Mouse (Mus musculus): ENCODE measurements around the gene Pex11a. TPM values are rescaled to one million over a fixed set of nuclear protein-coding genes. Genes with fewer than 3 reads are reported as not detected.
A peak's percentile ranks its signal among the peaks of the same experiment; 100 is the strongest.

The Pex11a gene
- polyA plus RNA-seq, 1 experiment from 2014 or later = 18.2 TPM

DNA sequence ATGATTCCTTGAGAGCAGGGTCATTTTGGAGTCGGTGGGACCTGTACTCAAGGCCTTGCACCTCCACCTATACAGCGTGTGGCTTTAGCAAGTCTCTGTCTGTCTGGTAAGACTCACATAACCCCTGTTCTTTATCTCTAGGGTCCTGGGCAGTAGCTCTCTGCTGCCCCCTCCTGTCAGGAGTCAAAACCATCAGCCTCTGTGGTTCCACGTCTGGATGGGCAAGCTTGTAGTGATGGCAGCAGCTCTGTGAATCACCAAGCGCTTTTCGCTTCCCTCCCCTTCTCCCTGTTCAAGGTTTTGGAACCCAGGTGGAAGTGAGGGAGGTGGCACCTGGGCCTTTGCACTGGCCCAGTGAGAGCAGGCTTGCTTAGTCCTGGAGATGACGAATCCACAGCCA lies 14.7 kb downstream of the Pex11a start:
- 31% methylated on average over 6 of the region's 6 CpGs for WGBS
- Histone ChIP-seq H3K4me3 (replicated peaks; ENCODE audit: low read length) (no peak overlapping the region), H3K27me3 (replicated peaks; ENCODE audit: control insufficient read depth, insufficient read depth, low read length) (no peaks in the 10 kb centered on the region), H3K36me3 (ENCODE audit: control insufficient read depth, insufficient read depth) (no peaks in the 10 kb centered on the region), H3K9ac (replicated peaks; ENCODE audit: low read depth, low read length) (no peak overlapping the region), H3K27ac (ENCODE audit: low read length) (no peak overlapping the region), H3K4me1 (replicated peaks; ENCODE audit: control insufficient read depth, insufficient read depth, low read length) (no peaks in the 10 kb centered on the region), H3K4me2 (ENCODE audit: low read length) (no peak overlapping the region), H3K9me3 (ENCODE audit: control insufficient read depth, low read length) (no peaks in the 10 kb centered on the region)
- peak; percentile 32; the same call in 1 of the 2 replicates for ATAC-seq

- H3K4me3 ChIP-seq (replicated peaks; ENCODE audit: low read length) = no peak overlapping the region
- H3K4me1 ChIP-seq (replicated peaks; ENCODE audit: control insufficient read depth, insufficient read depth, low read length) = no peaks in the 10 kb centered on the region
- H3K27ac ChIP-seq (ENCODE audit: low read length) = no peak overlapping the region
- no peak overlapping the region for H3K4me2 ChIP-seq (ENCODE audit: low read length)
- no peaks in the 10 kb centered on the region for H3K36me3 ChIP-seq (ENCODE audit: control insufficient read depth, insufficient read depth)
- peaks cover 5% of the 10 kb centered on the region; the same call in 1 of the 2 replicates for H3K27me3 ChIP-seq (replicated peaks; ENCODE audit: control insufficient read depth, insufficient read depth, low read length)
- 11% methylated on average over 2 of the region's 2 CpGs for WGBS
- ATAC-seq = peak; percentile 55
- H3K9ac ChIP-seq (replicated peaks; ENCODE audit: low read depth, low read length) = no peak overlapping the region
- no peaks in the 10 kb centered on the region for H3K9me3 ChIP-seq (ENCODE audit: control insufficient read depth, low read length)
Observed at GRCm38 (mm10) chr7:79727091-79727490, 15.8 kb downstream of the Pex11a start.

GRCm38 (mm10) chr7:79721386-79721977 lies 21.4 kb downstream of the Pex11a start:
- peak overlapping the region; percentile 75 for H3K4me2 ChIP-seq (ENCODE audit: low read length)
- peaks cover 4% of the 10 kb centered on the region; the same call in 1 of the 2 replicates for H3K4me1 ChIP-seq (replicated peaks; ENCODE audit: control insufficient read depth, insufficient read depth, low read length)
- peak overlapping the region; percentile 59 for H3K4me3 ChIP-seq (replicated peaks; ENCODE audit: low read length)
- H3K36me3 ChIP-seq (ENCODE audit: control insufficient read depth, insufficient read depth) = no peaks in the 10 kb centered on the region
- peak; percentile 81 for ATAC-seq
- no peaks in the 10 kb centered on the region for H3K9me3 ChIP-seq (ENCODE audit: control insufficient read depth, low read length)
- no peak overlapping the region for H3K27ac ChIP-seq (ENCODE audit: low read length)
- under 1% methylated on average over 48 of the region's 48 CpGs for WGBS
- H3K9ac ChIP-seq (replicated peaks; ENCODE audit: low read depth, low read length) = peak overlapping the region; percentile 79
- H3K27me3 ChIP-seq (replicated peaks; ENCODE audit: control insufficient read depth, insufficient read depth, low read length) = peaks cover 5% of the 10 kb centered on the region; the same call in 1 of the 2 replicates

- peak; percentile 89 for ATAC-seq
- WGBS = under 1% methylated on average over 51 of the region's 55 CpGs
- H3K4me3 ChIP-seq (replicated peaks; ENCODE audit: low read length) = peak within 1 kb of the TSS; percentile 62
- H3K9me3 ChIP-seq (ENCODE audit: control insufficient read depth, low read length) = no peaks in the 10 kb centered on the region
- no peaks in the 10 kb centered on the region; the same call in 1 of the 2 replicates for H3K27me3 ChIP-seq (replicated peaks; ENCODE audit: control insufficient read depth, insufficient read depth, low read length)
- H3K4me2 ChIP-seq (ENCODE audit: low read length) = peak within 1 kb of the TSS; percentile 78
- no peaks in the 10 kb centered on the region for H3K36me3 ChIP-seq (ENCODE audit: control insufficient read depth, insufficient read depth)
- H3K9ac ChIP-seq (replicated peaks; ENCODE audit: low read depth, low read length) = peak within 1 kb of the TSS; percentile 63
- peaks cover 15% of the 10 kb centered on the region for H3K4me1 ChIP-seq (replicated peaks; ENCODE audit: control insufficient read depth, insufficient read depth, low read length)
- no peak within 1 kb of the TSS for H3K27ac ChIP-seq (ENCODE audit: low read length)
Observed at GRCm38 (mm10) chr7:79715187-79715981, 27.5 kb downstream of the Pex11a start, which contains the start of gene Kif7. Gene Kif7 (minus strand): TSS chr7:79715720.

DNA sequence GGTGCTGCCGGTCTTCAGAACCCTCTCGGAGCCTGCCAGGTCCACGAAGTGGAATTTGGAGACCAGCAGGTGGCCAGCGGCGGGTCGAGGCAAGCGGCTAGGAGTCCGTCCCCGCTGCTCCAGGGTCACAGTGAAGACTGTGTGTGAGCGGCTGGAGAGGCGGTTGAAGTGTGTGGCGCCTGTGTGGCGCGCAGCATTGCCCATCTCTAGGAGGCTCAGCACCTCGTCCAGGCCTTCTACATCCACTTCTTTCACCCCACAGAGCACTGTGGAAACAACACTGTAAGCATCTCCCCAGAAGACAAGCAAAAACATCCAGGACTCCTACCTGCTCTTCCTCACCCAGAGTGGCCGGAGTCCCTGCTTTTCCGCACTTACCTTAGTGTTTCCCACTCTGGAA lies 32.1 kb downstream of the Pex11a start:
- ATAC-seq = no peak

GRCm38 (mm10) chr7:79710130-79710607 lies 32.8 kb downstream of the Pex11a start:
- Histone ChIP-seq H3K4me3 (replicated peaks; ENCODE audit: low read length) (peak overlapping the region; percentile 50), H3K4me1 (replicated peaks; ENCODE audit: control insufficient read depth, insufficient read depth, low read length) (peaks cover 15% of the 10 kb centered on the region), H3K36me3 (ENCODE audit: control insufficient read depth, insufficient read depth) (no peaks in the 10 kb centered on the region; the same call in 1 of the 2 replicates), H3K9ac (replicated peaks; ENCODE audit: low read depth, low read length) (peak overlapping the region; percentile 66), H3K9me3 (ENCODE audit: control insufficient read depth, low read length) (no peaks in the 10 kb centered on the region), H3K27me3 (replicated peaks; ENCODE audit: control insufficient read depth, insufficient read depth, low read length) (no peaks in the 10 kb centered on the region), H3K27ac (ENCODE audit: low read length) (no peak overlapping the region), H3K4me2 (ENCODE audit: low read length) (peak overlapping the region; percentile 79)
- peak; percentile 95 for ATAC-seq
- under 1% methylated on average over 55 of the region's 55 CpGs for WGBS

More for the DNA sequence above, 32.1 kb downstream of the Pex11a start:
- Histone ChIP-seq H3K4me1 (replicated peaks; ENCODE audit: control insufficient read depth, insufficient read depth, low read length) (peaks cover 17% of the 10 kb centered on the region), H3K9ac (replicated peaks; ENCODE audit: low read depth, low read length) (peak overlapping the region; percentile 66), H3K27me3 (replicated peaks; ENCODE audit: control insufficient read depth, insufficient read depth, low read length) (no peaks in the 10 kb centered on the region), H3K4me3 (replicated peaks; ENCODE audit: low read length) (peak overlapping the region; percentile 50), H3K27ac (ENCODE audit: low read length) (no peak overlapping the region), H3K4me2 (ENCODE audit: low read length) (peak overlapping the region; percentile 79), H3K36me3 (ENCODE audit: control insufficient read depth, insufficient read depth) (no peaks in the 10 kb centered on the region; the same call in 1 of the 2 replicates), H3K9me3 (ENCODE audit: control insufficient read depth, low read length) (no peaks in the 10 kb centered on the region)
- WGBS = 34% methylated on average over 17 of the region's 17 CpGs

DNA sequence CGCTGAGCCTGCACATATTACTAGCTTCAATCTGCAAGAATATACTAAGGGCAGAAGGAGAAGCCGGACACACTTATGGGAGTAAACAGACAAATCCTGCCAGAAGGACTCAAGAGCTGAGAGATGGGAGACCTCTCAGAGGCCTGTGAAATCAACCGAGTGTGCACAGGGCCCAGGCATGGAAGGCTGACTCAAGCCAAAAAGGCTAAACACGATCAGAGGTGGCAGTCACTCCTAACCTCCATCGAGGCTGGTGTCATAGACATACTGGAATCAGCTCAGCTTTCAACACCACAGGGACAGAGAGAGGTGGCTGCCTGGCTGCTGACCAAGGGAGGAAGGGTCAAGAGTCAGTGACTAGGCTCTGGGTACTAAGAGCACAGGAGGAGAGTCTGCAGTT lies 37.7 kb downstream of the Pex11a start:
- 93% methylated on average over 5 of the region's 5 CpGs for WGBS
- Histone ChIP-seq H3K4me1 (replicated peaks; ENCODE audit: control insufficient read depth, insufficient read depth, low read length) (peaks cover 5% of the 10 kb centered on the region), H3K9ac (replicated peaks; ENCODE audit: low read depth, low read length) (no peak overlapping the region), H3K27ac (ENCODE audit: low read length) (no peak overlapping the region), H3K27me3 (replicated peaks; ENCODE audit: control insufficient read depth, insufficient read depth, low read length) (no peaks in the 10 kb centered on the region), H3K4me3 (replicated peaks; ENCODE audit: low read length) (no peak overlapping the region), H3K36me3 (ENCODE audit: control insufficient read depth, insufficient read depth) (no peaks in the 10 kb centered on the region; the same call in 1 of the 2 replicates), H3K9me3 (ENCODE audit: control insufficient read depth, low read length) (no peaks in the 10 kb centered on the region), H3K4me2 (ENCODE audit: low read length) (no peak overlapping the region)
- no peak for ATAC-seq

- Histone ChIP-seq H3K4me2 (ENCODE audit: low read length) (no peak overlapping the region), H3K27me3 (replicated peaks; ENCODE audit: control insufficient read depth, insufficient read depth, low read length) (no peaks in the 10 kb centered on the region), H3K27ac (ENCODE audit: low read length) (no peak overlapping the region), H3K36me3 (ENCODE audit: control insufficient read depth, insufficient read depth) (no peaks in the 10 kb centered on the region; the same call in 1 of the 2 replicates), H3K4me3 (replicated peaks; ENCODE audit: low read length) (no peak overlapping the region), H3K9me3 (ENCODE audit: control insufficient read depth, low read length) (no peaks in the 10 kb centered on the region), H3K9ac (replicated peaks; ENCODE audit: low read depth, low read length) (no peak overlapping the region), H3K4me1 (replicated peaks; ENCODE audit: control insufficient read depth, insufficient read depth, low read length) (no peaks in the 10 kb centered on the region)
- no peak for ATAC-seq
- WGBS = 85% methylated on average over 16 of the region's 16 CpGs
Observed at GRCm38 (mm10) chr7:79702755-79703154, 40.2 kb downstream of the Pex11a start.

DNA sequence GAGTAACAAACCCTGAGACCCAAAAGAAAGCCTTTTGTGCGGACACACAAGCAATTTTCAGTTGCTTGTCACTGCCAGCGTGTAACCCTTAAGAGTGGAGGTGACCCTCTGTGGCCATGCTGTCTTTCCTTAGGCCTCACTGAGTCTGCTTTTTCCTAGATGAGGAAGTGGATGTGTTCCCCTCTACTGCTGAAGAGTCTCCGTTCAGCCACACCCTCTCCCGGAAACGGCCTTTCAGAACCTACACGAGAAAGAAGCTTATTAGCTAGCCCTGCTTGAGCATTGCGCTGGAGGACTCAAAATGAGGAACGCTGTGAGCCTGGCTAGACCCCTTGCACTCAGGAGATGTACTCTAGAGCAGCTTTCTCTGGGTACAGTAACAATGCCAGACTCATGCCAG lies 46.4 kb downstream of the Pex11a start:
- WGBS = 87% methylated on average over 8 of the region's 8 CpGs

More for the DNA sequence above, 46.4 kb downstream of the Pex11a start:
- Histone ChIP-seq H3K9ac (replicated peaks; ENCODE audit: low read depth, low read length) (no peak overlapping the region), H3K9me3 (ENCODE audit: control insufficient read depth, low read length) (no peaks in the 10 kb centered on the region), H3K27ac (ENCODE audit: low read length) (no peak overlapping the region), H3K27me3 (replicated peaks; ENCODE audit: control insufficient read depth, insufficient read depth, low read length) (no peaks in the 10 kb centered on the region), H3K4me1 (replicated peaks; ENCODE audit: control insufficient read depth, insufficient read depth, low read length) (no peaks in the 10 kb centered on the region), H3K36me3 (ENCODE audit: control insufficient read depth, insufficient read depth) (0 out of 2 replicates have a peak, but pooled peaks cover 4% of the 10 kb centered on the region), H3K4me3 (replicated peaks; ENCODE audit: low read length) (no peak overlapping the region), H3K4me2 (ENCODE audit: low read length) (no peak overlapping the region)
- ATAC-seq = no peak
